Mouse (Mus musculus) spleen, adult 2 months (tissue): ENCODE measurements around the gene Smad1.

Experiments
- CTCF ChIP-seq: fragments of 200-500 bp; IDR thresholded peaks from 2 replicates; pipeline ENCODE4 v1.5.1; 2011; ENCODE audit warnings: mild to moderate bottlenecking, inconsistent platforms; ENCODE audit not compliant: insufficient read depth, insufficient read length, insufficient replicate concordance; ENCODE audit errors: extremely low read depth
- POLR2A ChIP-seq: fragments of 200-500 bp; IDR thresholded peaks from 2 replicates; pipeline ENCODE4 v1.6.1; 2011; ENCODE audit warnings: low read depth, low read length, inconsistent platforms

- TF ChIP-seq CTCF (no peak), POLR2A (no peak)
Measured at GRCm38 (mm10) chr8:79293841-79294240, 105.5 kb downstream of the Smad1 start.
